ENCODE assay signal across 8 mouse cellular contexts in genomic region chr7:38183709-38184417, GRCm38 (mm10). TPM values are rescaled to one million over a fixed set of nuclear protein-coding genes. Genes with fewer than 3 reads are reported as not detected.
DNase-seq lines count a peak whose midpoint lies in the region; ATAC-seq lines count a peak whose summit lies in the region.

No protein-coding gene starts in this region.

- H3K4me1 ChIP-seq in hindbrain, embryonic 16.5 days (ENCODE audit: control insufficient read depth, insufficient read depth, low read depth, low read length): peaks cover 15% of the 10 kb centered on the region

- DNase-seq in T-cell, adult 2 months (ENCODE audit: low spot score): peak; percentile 82
- peak; percentile 70 to 80 for DNase-seq in cerebellum, postnatal 4 days (ENCODE audit: low spot score in 2 of 2)
- peak; percentile 80 for DNase-seq in gastrocnemius, adult 18-20 months (ENCODE audit: low spot score)
- peak; percentile 83 to 92 for DNase-seq in left cerebral cortex, adult 18-20 months (ENCODE audit: low spot score in 2 of 2)
- peak; percentile 88 to 89 for DNase-seq in lung, postnatal 4 days
- DNase-seq in retina, postnatal 7 days (ENCODE audit: low read depth, low spot score): peak; percentile 68
- peak; percentile 84 for DNase-seq in urinary bladder, adult 2 months (ENCODE audit: low spot score)

- H3K27ac ChIP-seq in hindbrain, embryonic 16.5 days (ENCODE audit: low read depth, low read length): peak overlapping the region; percentile 90

- ATAC-seq in hindbrain, embryonic 16.5 days: peak; percentile 96

- H3K4me3 ChIP-seq in hindbrain, embryonic 16.5 days (ENCODE audit: low read length): peak overlapping the region; percentile 66

- H3K9me3 ChIP-seq in hindbrain, embryonic 16.5 days (ENCODE audit: control insufficient read depth, low read length): no peaks in the 10 kb centered on the region

- H3K27me3 ChIP-seq in hindbrain, embryonic 16.5 days (replicated peaks; ENCODE audit: control insufficient read depth, insufficient read depth, low read length): no peaks in the 10 kb centered on the region

- H3K9ac ChIP-seq in hindbrain, embryonic 16.5 days (ENCODE audit: low read depth, low read length): peak overlapping the region; percentile 80

- peak overlapping the region; percentile 87 for H3K4me2 ChIP-seq in hindbrain, embryonic 16.5 days (ENCODE audit: low read length)

- 5% methylated on average over 36 of the region's 36 CpGs for WGBS in hindbrain, embryonic 16.5 days

- H3K36me3 ChIP-seq in hindbrain, embryonic 16.5 days (ENCODE audit: control insufficient read depth, insufficient read depth, low read length): no peaks in the 10 kb centered on the region

RNA-seq across cellular contexts. Expression of gene 1600014C10Rik, which starts 0.8 kb away (rescaled TPM):
- total RNA-seq in gastrocnemius, adult 18-20 months (2021): 10 to 100 TPM; 26.5 to 27.1 TPM
- polyA plus RNA-seq in hindbrain, embryonic 16.5 days (2015; fragmentation: Nextera tagmentation; extraction: Ambion mirVana): 32.7 and 33.7 TPM in 2 replicates
- 10 to 100 TPM; 24.5 to 26.3 TPM for total RNA-seq in left cerebral cortex, adult 18-20 months (2021)
- 52.4 and 56.0 TPM in 2 replicates for polyA plus RNA-seq in urinary bladder, adult 2 months (2012; rRNA removed)

RNA-seq across cellular contexts. Expression of gene Plekhf1, which starts 44.0 kb away (rescaled TPM):
- total RNA-seq in gastrocnemius, adult 18-20 months (2021): 1 to 10 TPM; 5.7 to 8.4 TPM
- polyA plus RNA-seq in hindbrain, embryonic 16.5 days (2015; fragmentation: Nextera tagmentation; extraction: Ambion mirVana): 0.79 and 1.2 TPM in 2 replicates
- total RNA-seq in left cerebral cortex, adult 18-20 months (2021): 1 to 10 TPM; 1.5 to 1.7 TPM
- polyA plus RNA-seq in urinary bladder, adult 2 months (2012; rRNA removed): 11.0 and 14.1 TPM in 2 replicates

Comparison
In these comparisons a context has a peak if more than half of its experiments do, and no peak if none do; other contexts are left out.
1. Peak in every context shown above with its lines: DNase-seq, ATAC-seq, H3K4me3 ChIP-seq and H3K27ac ChIP-seq.